Mouse (Mus musculus) embryonic fibroblast, embryonic 13.5 days (primary cell): ENCODE data around the gene Exoc2. TPM values are rescaled to one million over a fixed set of nuclear protein-coding genes. Genes with fewer than 3 reads are reported as not detected.

Experiments
- H3K27ac ChIP-seq: 2 replicates; pipeline ENCODE4 v1.5.1; 2012; ENCODE audit warnings: low read length, control low read depth, inconsistent platforms; ENCODE audit not compliant: insufficient read depth
- H3K4me1 ChIP-seq: 2 replicates; pipeline ENCODE4 v1.6.1; 2011; ENCODE audit warnings: low read length; ENCODE audit not compliant: control insufficient read depth, insufficient read depth
- H3K4me3 ChIP-seq: 2 replicates; pipeline ENCODE4 v1.5.1; 2011; ENCODE audit warnings: mild to moderate bottlenecking, control low read depth, low read length; ENCODE audit not compliant: insufficient read depth
- CTCF ChIP-seq: IDR thresholded peaks from 2 replicates; pipeline ENCODE4 v1.5.1; 2011; ENCODE audit warnings: mild to moderate bottlenecking, control low read depth, low read length, moderate library complexity, borderline replicate concordance; ENCODE audit not compliant: insufficient read depth
- POLR2A ChIP-seq: IDR thresholded peaks from 2 replicates; pipeline ENCODE4 v1.6.1; 2011; ENCODE audit warnings: low read depth, mild to moderate bottlenecking, control low read depth, low read length, moderate library complexity
- polyA plus RNA-seq: library from polyadenylated mRNA; stranded (reverse); fragments of >200 nt; gene quantifications from 2 replicates; pipeline ENCODE4 v1.2.4, GENCODE M21; 2011; ENCODE audit warnings: low read depth; ENCODE audit not compliant: missing spikeins, insufficient read length

Gene Exoc2
- polyA plus RNA-seq, 1 experiment = 37.1 TPM

DNA sequence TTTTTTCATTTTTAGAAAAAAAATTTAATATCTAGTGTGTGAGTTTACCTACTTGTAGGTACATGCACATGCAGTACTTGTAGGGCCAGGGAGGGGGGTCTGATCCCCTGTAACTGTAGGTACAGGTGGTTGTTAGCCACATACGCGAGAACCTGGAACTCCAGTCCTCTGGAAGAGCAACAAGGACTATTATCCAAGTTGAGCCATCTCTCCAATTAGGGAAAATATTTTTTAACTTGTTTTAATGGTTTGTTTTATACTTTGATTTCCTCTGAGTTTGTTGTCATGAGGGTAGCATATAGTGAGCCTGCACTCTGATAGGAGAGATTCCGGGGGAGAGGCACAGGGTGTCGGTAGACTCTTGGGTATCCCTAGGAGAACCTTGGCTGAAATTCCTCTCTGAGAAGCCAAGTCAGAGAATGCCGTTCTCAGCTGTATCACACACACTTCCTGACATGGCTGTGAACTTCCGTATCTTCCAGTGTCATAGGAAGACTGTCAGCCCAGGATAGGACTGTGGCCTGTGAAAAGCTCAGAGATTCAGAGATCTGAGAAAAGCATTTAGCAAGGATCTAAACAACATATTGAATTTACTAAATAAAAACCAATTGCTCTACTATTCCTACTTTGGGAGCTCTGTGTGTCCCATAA is 206.3 kb downstream of the Exoc2 start:
- no peak for TF ChIP-seq POLR2A
- no peak for TF ChIP-seq CTCF

DNA sequence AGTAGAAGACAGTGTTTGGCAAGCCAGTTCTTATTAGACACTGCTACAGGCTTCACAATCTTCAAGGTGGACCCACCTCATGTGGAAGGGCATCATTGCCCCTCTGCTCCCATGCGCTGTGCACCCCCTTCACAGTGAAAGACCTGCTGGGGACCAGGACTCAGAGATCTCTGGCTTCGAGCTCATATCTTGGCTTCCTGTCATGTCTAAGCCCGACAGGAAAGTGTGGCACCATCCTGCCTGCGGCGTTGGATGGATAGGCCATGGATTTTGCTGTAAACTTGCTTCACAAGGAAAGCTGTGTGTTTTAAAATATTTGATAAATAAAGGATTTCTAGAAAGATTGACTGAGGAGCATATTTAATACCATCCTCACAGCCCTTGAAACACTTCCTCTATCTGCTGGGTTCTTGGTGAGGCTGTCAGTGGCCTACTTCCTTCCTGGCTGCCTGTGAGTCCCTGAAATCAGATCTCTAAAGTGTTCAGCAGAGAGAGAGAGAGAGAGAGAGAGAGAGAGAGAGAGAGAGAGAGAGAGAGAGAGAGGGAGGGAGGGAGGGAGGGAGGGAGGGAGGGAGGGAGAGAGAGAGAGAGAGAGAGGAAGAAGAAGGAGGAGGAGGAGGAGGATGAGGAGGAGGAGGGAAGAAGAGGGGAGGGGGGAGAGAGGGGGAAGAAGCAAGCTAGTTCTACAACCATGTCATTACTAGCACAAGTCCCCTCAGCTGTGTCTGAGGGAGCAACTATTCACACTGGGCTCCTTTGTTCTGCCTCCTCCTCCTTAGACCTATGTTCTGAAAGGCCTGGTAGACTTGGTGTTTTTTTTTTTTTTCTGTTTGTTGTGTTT is 207.0 kb downstream of the Exoc2 start:
- no peak for TF ChIP-seq POLR2A
- no peak for TF ChIP-seq CTCF
- no peak overlapping the region for H3K4me3 ChIP-seq
- H3K4me1 ChIP-seq = no peaks in the 10 kb centered on the region
- no peak overlapping the region for H3K27ac ChIP-seq

More for the DNA sequence above, 206.3 kb downstream of the Exoc2 start:
- H3K4me1 ChIP-seq = no peaks in the 10 kb centered on the region
- no peak overlapping the region for H3K4me3 ChIP-seq
- H3K27ac ChIP-seq = no peak overlapping the region

DNA sequence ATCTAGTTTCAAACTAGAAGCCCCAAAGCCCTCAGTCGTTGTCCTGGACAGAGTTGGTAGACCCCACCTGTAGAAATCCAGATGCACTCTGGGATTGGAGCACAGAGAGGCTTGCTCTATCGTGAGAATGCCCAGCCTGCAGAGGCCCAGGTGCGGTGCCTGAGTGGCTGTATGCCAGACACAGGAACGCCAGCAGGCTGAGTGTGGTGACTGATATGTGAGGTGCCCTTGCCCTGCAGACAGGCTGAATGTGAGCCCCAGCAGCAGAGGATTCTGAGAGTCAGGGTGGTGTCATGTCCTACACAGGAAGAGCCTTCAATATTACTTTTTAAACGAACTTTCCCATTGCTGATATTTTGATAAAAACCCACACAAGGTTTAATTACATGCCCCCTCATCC is 208.0 kb downstream of the Exoc2 start:
- H3K4me1 ChIP-seq = no peaks in the 10 kb centered on the region
- no peak overlapping the region for H3K4me3 ChIP-seq
- TF ChIP-seq CTCF = no peak
- no peak for TF ChIP-seq POLR2A
- H3K27ac ChIP-seq = no peak overlapping the region

DNA sequence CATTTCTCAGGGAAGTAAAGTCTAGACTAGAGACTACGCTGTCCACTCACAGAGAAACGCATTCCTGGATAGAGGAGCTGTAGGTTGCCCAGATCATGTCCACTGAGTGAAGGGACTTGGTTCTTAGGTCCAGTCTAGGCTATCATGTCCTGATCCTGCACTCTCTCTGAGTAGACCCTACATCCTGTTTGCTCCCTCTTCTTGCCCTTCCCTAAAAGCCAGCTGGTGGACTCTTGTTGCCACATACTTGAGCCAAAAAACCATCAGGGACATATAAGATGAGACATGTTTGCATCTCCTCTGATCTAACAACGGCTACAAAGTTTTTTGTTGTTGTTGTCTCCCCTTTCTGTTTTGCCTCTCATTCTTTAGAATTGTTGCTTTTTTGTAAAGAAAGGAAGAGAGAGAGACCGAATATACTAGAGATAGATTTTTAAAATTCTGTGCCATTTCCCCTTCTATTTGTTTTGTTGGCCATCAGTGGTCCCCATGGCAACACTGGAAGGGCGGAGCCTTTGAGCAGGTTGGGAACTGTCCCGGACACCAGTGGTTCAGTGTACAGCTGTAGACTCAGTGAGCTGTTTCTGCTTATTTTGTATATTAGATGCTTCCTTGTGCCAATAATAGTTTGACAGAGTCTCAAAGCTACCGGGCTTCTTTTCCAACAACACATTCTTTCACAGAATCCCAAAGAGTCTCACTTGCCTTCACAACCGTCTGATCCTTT is 209.7 kb downstream of the Exoc2 start:
- no peak for TF ChIP-seq CTCF
- TF ChIP-seq POLR2A = no peak
- Histone ChIP-seq H3K4me3 (no peak overlapping the region), H3K27ac (no peak overlapping the region), H3K4me1 (no peaks in the 10 kb centered on the region)

Other genes with a start within 250 kb of the Exoc2 start
- not detected in 2 replicates for gene Irf4, start 224.9 kb downstream of the Exoc2 start, polyA plus RNA-seq
- 0.42 and 0.58 TPM in 2 replicates for gene Hus1b, start 26.3 kb downstream of the Exoc2 start, polyA plus RNA-seq
- not detected in 2 replicates for gene Gm5447, start 111 bp upstream of the Exoc2 start, polyA plus RNA-seq